Mouse (Mus musculus) kidney, adult 11 months (tissue): ENCODE measurements at regions not wholly inside any gene's neighbourhood (a gene's known extent, or its start where the extent isn't known, plus 50 kb on each side); places are given as distances from the start of the nearest gene placed in this dataset.

ENCODE experiments used
- DNase-seq: peaks from one replicate; pipeline ENCODE4 v3.0.0; 2022

DNA sequence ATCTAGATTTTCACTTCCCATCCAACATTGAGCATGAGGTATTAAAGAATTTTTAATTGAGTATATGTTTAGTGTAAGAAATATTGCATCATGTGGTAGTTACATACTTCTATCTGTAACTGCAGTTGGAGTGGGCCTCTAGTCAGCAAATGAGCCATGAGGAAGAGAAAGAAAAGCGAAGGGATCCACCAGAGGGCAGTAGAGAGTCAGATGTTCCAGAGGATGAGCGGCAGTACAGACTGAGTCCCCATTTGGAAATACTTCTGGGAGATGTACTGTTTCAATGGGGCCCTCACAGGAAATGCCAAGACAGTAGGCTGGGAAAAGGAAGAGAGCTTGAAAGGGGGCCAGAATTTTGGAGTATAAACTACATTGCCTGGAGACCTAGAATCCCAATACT, 221.2 kb downstream of the Myh15 start:
- DNase-seq = peak; percentile 20

- no peak for DNase-seq
Measured at GRCm38 (mm10) chr16:49288096-49288714, 230.9 kb downstream of the Myh15 start.

- peak; percentile 7 for DNase-seq
Measured at GRCm38 (mm10) chr16:49289200-49290079, 232.2 kb downstream of the Myh15 start.

- DNase-seq = no peak
Measured at GRCm38 (mm10) chr16:49303612-49304307, 246.5 kb downstream of the Myh15 start.

GRCm38 (mm10) chr16:49304354-49304753, 247.1 kb downstream of the Myh15 start:
- DNase-seq = no peak

GRCm38 (mm10) chr16:49317061-49317460, 259.8 kb downstream of the Myh15 start:
- DNase-seq = no peak

DNA sequence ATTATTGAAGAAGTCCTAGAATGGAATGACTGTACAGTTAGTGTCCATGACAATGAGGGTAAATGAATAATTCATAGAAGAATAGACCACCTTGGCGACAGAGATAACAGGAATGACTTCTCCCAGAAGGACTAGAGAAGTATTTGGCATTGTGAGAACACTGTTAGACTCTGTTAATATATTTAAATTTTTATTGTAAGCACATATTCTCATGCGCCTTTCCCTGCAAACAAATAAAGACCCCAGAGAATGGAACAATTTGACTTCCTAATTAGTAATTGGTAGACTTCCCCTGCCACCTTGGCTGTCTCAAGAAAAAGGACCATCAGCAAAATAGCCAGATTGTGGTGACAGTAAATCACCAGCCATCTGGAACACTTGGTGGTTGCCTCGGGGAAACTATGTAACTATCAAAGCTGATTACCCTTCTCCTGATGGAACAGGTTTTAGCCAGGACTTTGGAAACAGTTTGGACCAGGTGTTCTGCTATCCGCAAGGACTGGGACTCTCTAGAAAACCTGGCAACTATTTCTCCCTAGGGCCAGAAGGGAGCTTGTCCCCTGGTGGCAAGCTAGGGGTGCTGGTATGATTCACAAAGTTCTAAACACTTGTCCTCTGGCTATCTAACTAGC, 261.9 kb downstream of the Myh15 start:
- no peak for DNase-seq

DNA sequence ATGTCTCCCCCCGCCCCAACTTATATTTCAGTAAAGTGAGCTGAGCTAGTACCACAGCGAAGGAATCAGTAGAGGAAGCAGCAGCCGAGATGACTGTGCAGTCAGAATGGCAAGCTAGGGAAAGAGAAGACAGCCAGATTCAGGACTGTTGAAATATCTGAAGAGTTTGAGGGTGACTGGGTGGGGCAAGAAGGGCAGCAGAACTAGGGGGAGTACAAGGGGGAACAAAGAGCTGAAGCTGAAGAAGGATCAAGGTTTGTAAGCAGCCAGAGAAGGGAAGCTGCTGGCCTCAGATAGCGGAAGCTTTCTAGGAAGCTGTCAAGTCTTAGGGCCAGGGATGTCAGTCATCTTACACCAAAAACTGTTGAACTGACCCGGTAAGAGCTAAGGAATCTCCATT, 262.5 kb downstream of the Myh15 start:
- no peak for DNase-seq

- DNase-seq = no peak
Measured at GRCm38 (mm10) chr16:49321951-49322350, 264.7 kb downstream of the Myh15 start.

DNA sequence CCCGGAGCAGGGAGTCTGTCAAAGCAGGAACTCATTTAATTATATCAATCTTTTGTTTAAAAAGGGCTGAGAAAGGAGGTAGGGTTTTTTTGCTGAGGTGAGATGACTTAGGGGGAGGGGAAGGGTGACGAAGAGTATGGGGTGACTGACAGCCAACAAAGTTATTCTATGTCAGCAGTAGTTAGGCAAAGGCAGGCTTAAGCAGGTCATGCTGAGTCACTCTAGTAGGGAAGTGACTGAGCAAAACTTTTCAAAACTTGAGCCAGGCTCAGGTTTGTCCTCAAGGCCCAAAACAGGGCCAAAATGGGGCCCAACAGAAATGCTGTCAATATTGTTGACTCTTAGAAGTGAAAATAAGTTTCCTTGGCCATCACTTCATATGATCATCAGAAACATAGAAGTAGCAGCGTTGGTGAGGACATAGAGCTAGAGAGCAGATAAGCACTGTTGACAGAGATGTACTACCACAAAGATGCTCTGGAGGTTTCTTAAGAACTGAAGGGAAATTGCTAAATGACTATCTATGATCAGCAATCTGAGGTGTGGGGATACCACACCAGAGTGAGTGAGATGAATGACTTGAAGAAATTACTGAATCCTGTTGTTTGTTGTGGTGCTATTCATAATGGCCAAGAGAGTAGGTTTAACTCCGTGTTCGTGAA, 273.6 kb downstream of the Myh15 start:
- DNase-seq = no peak

- peak; percentile 2 for DNase-seq
Measured at GRCm38 (mm10) chr16:49332107-49332722, 274.9 kb downstream of the Myh15 start.

DNA sequence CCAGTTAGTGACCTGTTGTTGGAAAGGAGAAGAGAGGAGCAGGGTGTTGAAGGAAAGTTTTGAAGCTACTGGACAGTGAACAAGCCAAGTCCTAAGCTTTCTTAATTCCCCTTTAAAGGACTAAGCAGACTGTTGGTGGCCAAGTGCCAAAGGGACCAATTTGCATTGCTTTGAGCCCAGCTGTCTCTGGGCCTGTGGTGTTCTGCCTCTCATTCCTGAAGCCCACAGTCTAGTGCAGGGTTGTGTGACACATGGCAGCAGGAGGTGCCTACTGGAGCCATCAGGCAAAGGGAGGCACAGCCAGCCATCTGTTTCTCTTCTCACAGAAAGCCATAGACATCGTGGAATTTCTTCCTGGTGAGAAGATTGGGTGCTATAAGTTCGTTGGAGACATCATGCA, 278.6 kb downstream of the Myh15 start:
- DNase-seq = no peak

GRCm38 (mm10) chr16:49337948-49338347, 280.7 kb downstream of the Myh15 start:
- DNase-seq = no peak

DNA sequence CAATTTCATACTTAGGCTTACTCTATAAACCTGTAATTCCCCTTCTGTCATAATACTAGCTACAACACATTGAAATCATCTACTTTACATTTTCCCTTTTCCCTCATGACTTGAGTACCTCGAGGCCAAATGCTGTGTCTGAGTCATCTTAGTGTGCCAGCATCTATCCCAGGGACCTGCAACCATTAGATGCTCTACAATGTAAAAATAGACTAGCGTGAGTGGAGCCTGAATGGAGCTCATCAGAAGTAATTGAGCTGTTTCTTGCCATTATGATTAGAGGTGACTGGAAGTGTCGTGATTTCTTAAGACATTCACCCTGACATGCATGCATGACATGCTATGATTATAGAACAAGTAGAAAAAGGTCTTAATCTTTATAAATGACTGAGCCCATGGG, 301.1 kb downstream of the Myh15 start:
- DNase-seq = no peak

DNA sequence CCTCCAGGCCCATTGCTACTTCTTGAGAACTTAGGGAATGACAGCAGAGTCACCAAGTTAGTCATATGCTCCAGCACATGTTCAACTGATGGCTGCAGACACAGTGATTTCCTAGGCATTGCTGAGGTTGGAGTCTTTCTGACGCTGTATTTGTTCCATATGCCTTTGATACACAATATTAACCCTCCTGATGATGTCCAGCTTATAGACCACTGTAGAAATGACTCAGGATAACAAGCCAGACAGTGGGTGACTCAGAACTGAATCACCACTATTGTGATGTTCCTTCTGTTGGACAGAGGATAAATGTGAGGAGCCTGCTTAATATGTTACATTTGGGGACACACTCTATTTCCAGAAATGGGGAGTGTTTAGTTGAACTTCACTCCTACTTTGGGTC, 304.4 kb downstream of the Myh15 start:
- DNase-seq = no peak

DNA sequence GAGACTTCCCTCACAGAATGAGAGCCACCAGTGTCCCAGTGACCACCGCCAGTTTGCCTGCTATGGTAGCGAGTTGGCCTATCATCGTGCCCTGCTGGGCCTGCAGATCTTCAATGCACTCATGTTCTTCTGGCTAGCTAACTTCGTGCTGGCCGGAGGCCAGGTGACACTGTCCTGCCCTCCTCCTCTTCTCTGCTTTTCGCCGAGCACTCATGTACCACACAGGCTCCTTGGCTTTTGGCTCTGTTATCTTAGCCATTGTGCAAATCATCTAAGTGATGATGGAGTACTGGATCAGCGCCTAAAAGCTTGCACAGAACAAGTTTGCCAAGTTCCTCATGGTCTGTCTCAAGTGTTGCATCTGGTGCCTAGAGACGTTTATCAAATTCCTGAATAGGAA, 312.2 kb downstream of the Myh15 start:
- no peak for DNase-seq

GRCm38 (mm10) chr16:49375108-49375507, 317.8 kb downstream of the Myh15 start:
- no peak for DNase-seq

DNA sequence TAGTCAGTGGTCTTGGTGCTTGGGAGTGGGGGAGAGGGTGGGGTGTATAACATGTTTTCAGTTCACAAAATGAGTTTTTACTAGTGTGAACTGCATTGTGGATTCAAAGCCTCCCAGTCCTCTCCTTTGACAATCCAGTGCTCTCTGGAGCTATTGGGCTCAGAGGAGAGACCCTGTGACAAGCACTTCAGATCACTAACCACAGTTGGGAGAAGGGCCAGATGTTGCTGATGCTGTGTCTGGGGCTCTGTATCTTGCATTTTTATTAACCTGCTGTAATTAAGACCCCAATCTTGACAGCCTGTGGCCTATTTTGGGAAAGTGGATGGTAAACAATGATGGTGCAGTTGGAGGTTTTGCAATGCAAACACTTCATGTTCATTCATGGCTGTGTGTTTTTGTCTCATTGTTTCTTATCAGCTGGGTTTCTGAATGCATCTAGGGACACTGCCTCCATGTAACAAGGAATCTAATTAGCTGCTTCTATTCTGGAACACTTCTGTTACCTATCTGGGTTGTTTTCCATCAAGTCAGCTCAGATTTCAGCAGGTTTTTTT, 320.0 kb upstream of the Ift57 start:
- DNase-seq = no peak

DNA sequence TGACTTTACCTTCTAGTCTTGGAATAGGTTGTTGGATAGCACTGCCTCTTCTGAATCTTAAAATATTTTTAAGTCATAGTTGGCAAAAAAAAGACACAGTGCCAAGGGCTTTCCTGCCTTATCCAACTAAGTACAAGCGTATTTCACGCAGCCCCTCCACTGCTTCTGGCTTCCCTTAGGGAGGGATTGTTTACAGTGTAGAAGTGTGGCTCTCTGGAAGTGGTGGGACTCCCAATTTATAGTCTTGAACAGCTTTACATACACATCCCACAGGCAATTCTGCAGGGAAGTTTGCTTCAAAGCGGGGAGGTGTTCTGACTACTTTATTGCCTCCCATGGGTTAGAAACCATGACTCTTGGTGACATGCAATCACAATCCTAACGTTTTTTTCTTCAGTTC, 310.9 kb upstream of the Ift57 start:
- DNase-seq = no peak

- no peak for DNase-seq
Measured at GRCm38 (mm10) chr16:49407956-49408795, 290.9 kb upstream of the Ift57 start.

- no peak for DNase-seq
Measured at GRCm38 (mm10) chr16:49409235-49409634, 289.8 kb upstream of the Ift57 start.
